Mouse (Mus musculus): Measurements from ENCODE around the gene 2310033P09Rik. TPM values are rescaled to one million over a fixed set of nuclear protein-coding genes. Genes with fewer than 3 reads are reported as not detected.

Gene 2310033P09Rik
- total and polyA plus RNA-seq, 2 experiments = 2.6 to 9.2 TPM

- Histone ChIP-seq H3K9ac (ENCODE audit: low read depth, low read length) (peak overlapping the region; percentile 99), H3K27me3 (ENCODE audit: control insufficient read depth, insufficient read depth, low read length) (no peaks in the 10 kb centered on the region), H3K36me3 (ENCODE audit: control insufficient read depth, insufficient read depth, low read length) (peaks cover 1% of the 10 kb centered on the region; the same call in 1 of the 2 replicates), H3K4me3 (ENCODE audit: insufficient read depth, low read depth, low read length) (peak overlapping the region; percentile 94), H3K27ac (replicated peaks; ENCODE audit: insufficient read depth, low read depth, low read length) (peak overlapping the region; percentile 97), H3K4me1 (ENCODE audit: control insufficient read depth, insufficient read depth, low read length) (peaks cover 33% of the 10 kb centered on the region), H3K79me2 (ENCODE audit: control insufficient read depth, insufficient read depth, low read length) (peaks cover 45% of the 10 kb centered on the region)
- WGBS = under 1% methylated on average over 50 of the region's 51 CpGs
- TF ChIP-seq POLR2A (IDR thresholded peaks at IDR 0.05; ENCODE audit: extremely low read depth, insufficient read depth, low read length) (no peak), CTCF (IDR thresholded peaks at IDR 0.05; ENCODE audit: low read depth, low read length) (no peak)
- DNase-seq (ENCODE audit: extremely low read depth, low read depth, low spot score) = no peak
Measured at GRCm38 (mm10) chr11:59227604-59228121, 19.5 kb downstream of the 2310033P09Rik start.

GRCm38 (mm10) chr11:59228122-59228953, 20.2 kb downstream of the 2310033P09Rik start, which contains the start of gene Arf1:
TSS of gene Arf1 (minus strand) at chr11:59228270.
- WGBS = 4% methylated on average over 59 of the region's 59 CpGs
- Histone ChIP-seq H3K27me3 (ENCODE audit: control insufficient read depth, insufficient read depth, low read length) (no peaks in the 10 kb centered on the region), H3K36me3 (ENCODE audit: control insufficient read depth, insufficient read depth, low read length) (no peaks in the 10 kb centered on the region), H3K27ac (replicated peaks; ENCODE audit: insufficient read depth, low read depth, low read length) (peak within 1 kb of the TSS; percentile 97), H3K4me3 (ENCODE audit: insufficient read depth, low read depth, low read length) (peak within 1 kb of the TSS; percentile 94), H3K79me2 (ENCODE audit: control insufficient read depth, insufficient read depth, low read length) (peaks cover 40% of the 10 kb centered on the region), H3K9ac (ENCODE audit: low read depth, low read length) (peak within 1 kb of the TSS; percentile 99), H3K4me1 (ENCODE audit: control insufficient read depth, insufficient read depth, low read length) (peaks cover 30% of the 10 kb centered on the region)
- peak; percentile 89 for DNase-seq (ENCODE audit: extremely low read depth, low read depth, low spot score)
- TF ChIP-seq POLR2A (IDR thresholded peaks at IDR 0.05; ENCODE audit: extremely low read depth, insufficient read depth, low read length) (peak; percentile 84), CTCF (IDR thresholded peaks at IDR 0.05; ENCODE audit: low read depth, low read length) (no peak)

GRCm38 (mm10) chr11:59230144-59230760, 22.1 kb downstream of the 2310033P09Rik start:
- WGBS = 16% methylated on average over 7 of the region's 7 CpGs
- peak; percentile 47 for DNase-seq (ENCODE audit: extremely low read depth, low read depth, low spot score)
- Histone ChIP-seq H3K9ac (ENCODE audit: low read depth, low read length) (no peak overlapping the region), H3K36me3 (ENCODE audit: control insufficient read depth, insufficient read depth, low read length) (no peaks in the 10 kb centered on the region), H3K4me3 (ENCODE audit: insufficient read depth, low read depth, low read length) (no peak overlapping the region), H3K27me3 (ENCODE audit: control insufficient read depth, insufficient read depth, low read length) (no peaks in the 10 kb centered on the region), H3K27ac (replicated peaks; ENCODE audit: insufficient read depth, low read depth, low read length) (no peak overlapping the region), H3K4me1 (ENCODE audit: control insufficient read depth, insufficient read depth, low read length) (peaks cover 18% of the 10 kb centered on the region), H3K79me2 (ENCODE audit: control insufficient read depth, insufficient read depth, low read length) (peaks cover 26% of the 10 kb centered on the region)
- peak; percentile 92 for TF ChIP-seq CTCF (IDR thresholded peaks at IDR 0.05; ENCODE audit: low read depth, low read length)
- no peak for TF ChIP-seq POLR2A (IDR thresholded peaks at IDR 0.05; ENCODE audit: extremely low read depth, insufficient read depth, low read length)

GRCm38 (mm10) chr11:59232797-59233196, 24.7 kb downstream of the 2310033P09Rik start:
- Histone ChIP-seq H3K36me3 (ENCODE audit: control insufficient read depth, insufficient read depth, low read length) (no peaks in the 10 kb centered on the region), H3K27me3 (ENCODE audit: control insufficient read depth, insufficient read depth, low read length) (no peaks in the 10 kb centered on the region), H3K4me3 (ENCODE audit: insufficient read depth, low read depth, low read length) (no peak overlapping the region), H3K79me2 (ENCODE audit: control insufficient read depth, insufficient read depth, low read length) (peaks cover 2% of the 10 kb centered on the region), H3K4me1 (ENCODE audit: control insufficient read depth, insufficient read depth, low read length) (peaks cover 7% of the 10 kb centered on the region), H3K9ac (ENCODE audit: low read depth, low read length) (no peak overlapping the region), H3K27ac (replicated peaks; ENCODE audit: insufficient read depth, low read depth, low read length) (no peak overlapping the region)
- TF ChIP-seq POLR2A (IDR thresholded peaks at IDR 0.05; ENCODE audit: extremely low read depth, insufficient read depth, low read length) = no peak
- no peak for TF ChIP-seq CTCF (IDR thresholded peaks at IDR 0.05; ENCODE audit: low read depth, low read length)
- no peak for DNase-seq (ENCODE audit: extremely low read depth, low read depth, low spot score)
- 82% methylated on average over 2 of the region's 2 CpGs for WGBS

GRCm38 (mm10) chr11:59238525-59239427, 30.7 kb downstream of the 2310033P09Rik start:
- 12% methylated on average over 15 of the region's 15 CpGs for WGBS
- Histone ChIP-seq H3K27ac (replicated peaks; ENCODE audit: insufficient read depth, low read depth, low read length) (no peak overlapping the region), H3K79me2 (ENCODE audit: control insufficient read depth, insufficient read depth, low read length) (no peaks in the 10 kb centered on the region), H3K4me1 (ENCODE audit: control insufficient read depth, insufficient read depth, low read length) (no peaks in the 10 kb centered on the region), H3K36me3 (ENCODE audit: control insufficient read depth, insufficient read depth, low read length) (no peaks in the 10 kb centered on the region), H3K27me3 (ENCODE audit: control insufficient read depth, insufficient read depth, low read length) (no peaks in the 10 kb centered on the region), H3K4me3 (ENCODE audit: insufficient read depth, low read depth, low read length) (no peak overlapping the region), H3K9ac (ENCODE audit: low read depth, low read length) (no peak overlapping the region)
- no peak for TF ChIP-seq POLR2A (IDR thresholded peaks at IDR 0.05; ENCODE audit: extremely low read depth, insufficient read depth, low read length)
- TF ChIP-seq CTCF (IDR thresholded peaks at IDR 0.05; ENCODE audit: low read depth, low read length) = peak; percentile 68
- peak; percentile 70 for DNase-seq (ENCODE audit: extremely low read depth, low read depth, low spot score)

All from liver, adult 2 months (tissue).